Mouse (Mus musculus) heart, postnatal 0 days (tissue): ENCODE data around the gene Gsk3a. TPM values are rescaled to one million over a fixed set of nuclear protein-coding genes. Genes with fewer than 3 reads are reported as not detected.

Source experiments
- ATAC-seq: fragments of 200-750 bp; cut with Nextera tagmentation; 2 replicates; pipeline ENCODE4 v1.8.0; 2017; ENCODE audit warnings: low read depth, moderate number of reproducible peaks, moderate library complexity; ENCODE audit not compliant: insufficient read depth
- DNase-seq: peaks from one replicate; pipeline ENCODE4 v3.0.0-alpha.2; 2016; ENCODE audit warnings: low spot score
- H3K27ac ChIP-seq: fragments of 300-500 bp; sonication (generic); 2 replicates; pipeline ENCODE4 v1.5.1; 2014; ENCODE audit warnings: low read depth, mild to moderate bottlenecking
- H3K27me3 ChIP-seq: fragments of 300-500 bp; sonication (generic); 2 replicates; pipeline ENCODE4 v1.6.1; 2014; ENCODE audit warnings: low read length, mixed read lengths; ENCODE audit not compliant: control insufficient read depth, insufficient read depth
- H3K36me3 ChIP-seq: fragments of 300-500 bp; sonication (generic); replicated peaks from 2 replicates; pipeline ENCODE4 v1.6.1; 2014; ENCODE audit warnings: low read length, mixed read lengths; ENCODE audit not compliant: control insufficient read depth, insufficient read depth
- H3K4me1 ChIP-seq: fragments of 300-500 bp; sonication (generic); 2 replicates; pipeline ENCODE4 v1.6.1; 2014; ENCODE audit warnings: antibody characterized with exemption; ENCODE audit not compliant: control insufficient read depth, insufficient read depth
- H3K4me2 ChIP-seq: fragments of 300-500 bp; sonication (generic); 2 replicates; pipeline ENCODE4 v1.6.1; 2014; ENCODE audit warnings: low read depth, mild to moderate bottlenecking, low read length, moderate library complexity
- H3K4me3 ChIP-seq: fragments of 300-500 bp; sonication (generic); 2 replicates; pipeline ENCODE4 v1.5.1; 2014; ENCODE audit warnings: low read depth, low read length
- H3K9ac ChIP-seq: fragments of 300-500 bp; sonication (generic); replicated peaks from 2 replicates; pipeline ENCODE4 v1.6.1; 2014; ENCODE audit warnings: low read depth, low read length, mixed read lengths
- H3K9me3 ChIP-seq: fragments of 300-500 bp; sonication (generic); replicated peaks from 2 replicates; pipeline ENCODE4 v1.6.1; 2016; ENCODE audit warnings: low read length; ENCODE audit not compliant: control insufficient read depth
- CTCF ChIP-seq: IDR thresholded peaks from 2 replicates; pipeline ENCODE4 v1.5.1; 2016; ENCODE audit warnings: antibody characterized with exemption, control low read depth, low read depth
- EP300 ChIP-seq: IDR thresholded peaks from 2 replicates; pipeline ENCODE4 v1.6.1; 2016; ENCODE audit warnings: antibody characterized with exemption, low read depth
- WGBS: fragments of 180-500 bp; shearing (Covaris S2); extraction: QIAGEN DNeasy Blood & Tissue Kit; methylation state at CpG from one replicate; pipeline ENCODE4 v1.1.7; 2014; 5-methylcytosine and 5-hydroxymethylcytosine counted together
- microRNA-seq: library from miRNA; unstranded; fragments of <30 nt; microRNA quantifications from one replicate; pipeline ENCODE4, GENCODE M21; 2016
- polyA plus RNA-seq: library from polyadenylated mRNA; unstranded; fragments of >200 nt; fragmentation: Nextera tagmentation; extraction: Ambion mirVana; gene quantifications from 2 replicates; pipeline ENCODE4 v1.2.1, GENCODE M21; 2015
- total RNA-seq: library from RNA; depleted of rRNA; stranded (reverse); fragments of >200 nt; gene quantifications from 2 replicates; pipeline ENCODE4 v1.2.3, GENCODE M21; 2014; ENCODE audit warnings: low replicate concordance; rRNA removed

Gsk3a gene
- total and polyA plus RNA-seq, 2 experiments from 2014 or later, result 5.3 to 64.7 TPM

- peaks cover 10% of the 10 kb centered on the region; the same call in 1 of the 2 replicates for H3K4me1 ChIP-seq
- TF ChIP-seq EP300 (no peak), CTCF (no peak)
- H3K4me3 ChIP-seq, result peak overlapping the region; percentile 51
- no peak overlapping the region for H3K9ac ChIP-seq
- 1% methylated on average over 56 of the region's 56 CpGs for WGBS
- no peaks in the 10 kb centered on the region for H3K36me3 ChIP-seq
- H3K27me3 ChIP-seq, result peaks cover 97% of the 10 kb centered on the region
- no peaks in the 10 kb centered on the region for H3K9me3 ChIP-seq
- peak overlapping the region; percentile 91 for H3K4me2 ChIP-seq
- peak; percentile 68 for ATAC-seq
- no peak for DNase-seq
- no peak overlapping the region for H3K27ac ChIP-seq
Observed at GRCm38 (mm10) chr7:25178787-25179605, 58.7 kb downstream of the Gsk3a start.

- no peak overlapping the region for H3K27ac ChIP-seq
- ATAC-seq (no peak), DNase-seq (no peak)
- no peak overlapping the region for H3K9ac ChIP-seq
- peaks cover 91% of the 10 kb centered on the region for H3K27me3 ChIP-seq
- H3K9me3 ChIP-seq, result no peaks in the 10 kb centered on the region
- peak overlapping the region; percentile 51 for H3K4me3 ChIP-seq
- TF ChIP-seq EP300, result no peak
- no peak for TF ChIP-seq CTCF
- 1% methylated on average over 14 of the region's 17 CpGs for WGBS
- peak overlapping the region; percentile 91; the same call in 1 of the 2 replicates for H3K4me2 ChIP-seq
- H3K4me1 ChIP-seq, result peaks cover 10% of the 10 kb centered on the region; the same call in 1 of the 2 replicates
- H3K36me3 ChIP-seq, result no peaks in the 10 kb centered on the region
Observed at GRCm38 (mm10) chr7:25178317-25178716, 59.3 kb downstream of the Gsk3a start.

Small RNA genes lying within 50 kb of the gene (microRNA-seq; reads per million reads assigned to microRNA genes)
- not detected for gene Mir7048

Other genes starting within 250 kb of the Gsk3a start
- 0.04 TPM in 1 of 2 replicates, not detected in the other for gene Atp1a3, start 231.9 kb downstream of the Gsk3a start, total RNA-seq
- 0.12 and 0.30 TPM in 2 replicates for gene Atp1a3, start 231.9 kb downstream of the Gsk3a start, polyA plus RNA-seq
- 16.2 and 21.5 TPM in 2 replicates for gene Grik5, start 165.5 kb downstream of the Gsk3a start, total RNA-seq
- 1.5 and 1.6 TPM in 2 replicates for gene Grik5, start 165.5 kb downstream of the Gsk3a start, polyA plus RNA-seq
- 9.8 and 12.0 TPM in 2 replicates for gene Zfp574, start 165.3 kb downstream of the Gsk3a start, total RNA-seq
- gene Zfp574, start 165.3 kb downstream of the Gsk3a start, polyA plus RNA-seq, result 11.2 and 11.6 TPM in 2 replicates
- gene Pou2f2, start 58.1 kb downstream of the Gsk3a start, total RNA-seq, result under 0.01 and 0.15 TPM in 2 replicates
- 0.25 and 0.26 TPM in 2 replicates for gene Pou2f2, start 58.1 kb downstream of the Gsk3a start, polyA plus RNA-seq
- gene Dedd2, start 17.2 kb downstream of the Gsk3a start, total RNA-seq, result 20.5 and 33.8 TPM in 2 replicates
- 9.5 and 11.0 TPM in 2 replicates for gene Dedd2, start 17.2 kb downstream of the Gsk3a start, polyA plus RNA-seq
- gene Zfp526, start 16.4 kb downstream of the Gsk3a start, total RNA-seq, result 6.6 and 6.8 TPM in 2 replicates
- 1.2 and 1.4 TPM in 2 replicates for gene Zfp526, start 16.4 kb downstream of the Gsk3a start, polyA plus RNA-seq
- gene Erf, start 12.9 kb upstream of the Gsk3a start, total RNA-seq, result 41.4 and 66.8 TPM in 2 replicates
- 6.5 and 7.0 TPM in 2 replicates for gene Erf, start 12.9 kb upstream of the Gsk3a start, polyA plus RNA-seq
- gene Cic, start 29.9 kb upstream of the Gsk3a start, total RNA-seq, result 57.2 and 63.0 TPM in 2 replicates
- 15.7 and 16.9 TPM in 2 replicates for gene Cic, start 29.9 kb upstream of the Gsk3a start, polyA plus RNA-seq
- gene Pafah1b3, start 60.1 kb upstream of the Gsk3a start, total RNA-seq, result 83.9 and 161 TPM in 2 replicates
- gene Pafah1b3, start 60.1 kb upstream of the Gsk3a start, polyA plus RNA-seq, result 57.3 and 61.5 TPM in 2 replicates
- gene Prr19, start 63.6 kb upstream of the Gsk3a start, total RNA-seq, result not detected in 2 replicates
- gene Prr19, start 63.6 kb upstream of the Gsk3a start, polyA plus RNA-seq, result not detected in 2 replicates
- gene Tmem145, start 68.3 kb upstream of the Gsk3a start, total RNA-seq, result not detected in 2 replicates
- gene Tmem145, start 68.3 kb upstream of the Gsk3a start, polyA plus RNA-seq, result not detected in 2 replicates
- 17.7 and 22.5 TPM in 2 replicates for gene Megf8, start 79.3 kb upstream of the Gsk3a start, total RNA-seq
- 4.3 and 4.4 TPM in 2 replicates for gene Megf8, start 79.3 kb upstream of the Gsk3a start, polyA plus RNA-seq
- not detected in 2 replicates for gene Cnfn, start 131.9 kb upstream of the Gsk3a start, total RNA-seq
- not detected in 2 replicates for gene Cnfn, start 131.9 kb upstream of the Gsk3a start, polyA plus RNA-seq
- 23.5 and 31.1 TPM in 2 replicates for gene Lipe, start 160.9 kb upstream of the Gsk3a start, total RNA-seq
- gene Lipe, start 160.9 kb upstream of the Gsk3a start, polyA plus RNA-seq, result 19.3 and 21.5 TPM in 2 replicates
- not detected in 2 replicates for gene Cxcl17, start 175.0 kb upstream of the Gsk3a start, total RNA-seq
- gene Cxcl17, start 175.0 kb upstream of the Gsk3a start, polyA plus RNA-seq, result 0.42 and 1.1 TPM in 2 replicates
- gene Ceacam1, start 239.8 kb upstream of the Gsk3a start, total RNA-seq, result 4.9 and 12.8 TPM in 2 replicates
- 4.7 and 5.5 TPM in 2 replicates for gene Ceacam1, start 239.8 kb upstream of the Gsk3a start, polyA plus RNA-seq